Comparison of ENCODE assay signal across 13 mouse cellular contexts in genomic region chr9:45517993-45518705, GRCm38 (mm10).
DNase-seq lines count a peak whose midpoint lies in the region; ATAC-seq and TF ChIP-seq lines count a peak whose summit lies in the region.
"Had no signal": no experiment of that assay in that cellular context is flagged by ENCODE, and none has a peak within 500 bp of the region (broad histone marks: within the 10 kb centered on the region; RNA-seq: fewer than 3 reads in every experiment).

No protein-coding gene starts in this region.

- H3K4me1 ChIP-seq in cerebellum, adult 2 months (ENCODE audit: control insufficient read depth, insufficient read depth, low read length), result peaks cover 13% of the 10 kb centered on the region
- no peaks in the 10 kb centered on the region for H3K4me1 ChIP-seq in liver, embryonic 11.5 days (replicated peaks; ENCODE audit: control insufficient read depth, insufficient read depth, low read length)
- H3K4me1 ChIP-seq in midbrain, embryonic 11.5 days (ENCODE audit: control insufficient read depth, insufficient read depth, low read length), result no peaks in the 10 kb centered on the region
- H3K4me1 ChIP-seq: liver, embryonic 13.5 days; megakaryocyte, embryonic 14.5 days had no signal

- 0 out of 2 replicates have a peak overlapping the region, but pooled peaks have one; percentile 10 for H3K27ac ChIP-seq in cerebellum, adult 2 months (ENCODE audit: insufficient read depth, low read length)
- no peak overlapping the region for H3K27ac ChIP-seq in liver, embryonic 11.5 days (ENCODE audit: low read depth, low read length)
- no peak overlapping the region for H3K27ac ChIP-seq in midbrain, embryonic 11.5 days (ENCODE audit: low read depth, low read length)
- H3K27ac ChIP-seq: kidney, postnatal 0 days; liver, embryonic 13.5 days; neural tube, embryonic 12.5 days had no signal

- no peaks in the 10 kb centered on the region for H3K27me3 ChIP-seq in cerebellum, adult 2 months (ENCODE audit: control insufficient read depth, insufficient read depth, low read length)
- no peaks in the 10 kb centered on the region for H3K27me3 ChIP-seq in liver, embryonic 11.5 days (replicated peaks; ENCODE audit: control insufficient read depth, insufficient read depth, low read length)
- H3K27me3 ChIP-seq in midbrain, embryonic 11.5 days (ENCODE audit: control insufficient read depth, insufficient read depth, low read length), result no peaks in the 10 kb centered on the region
- H3K27me3 ChIP-seq: liver, embryonic 13.5 days; neural tube, embryonic 12.5 days had no signal

- DNase-seq in heart, postnatal 10 days, result peak; percentile 10 to 20
- DNase-seq in heart, postnatal 36 days, result no peak
- peak; percentile 24 for DNase-seq in R1 (ENCODE audit: low read depth, low spot score)
- peak; percentile 69 to 79 for DNase-seq in cerebellum, adult 2 months
- DNase-seq in left cerebral cortex, adult 8-10 months (ENCODE audit: low spot score in 2 of 2), result peak; percentile 47 to 72
- no peak for DNase-seq in liver, embryonic 11.5 days (ENCODE audit: low spot score)
- DNase-seq in midbrain, embryonic 11.5 days (ENCODE audit: low spot score, missing footprints), result no peak
- DNase-seq: liver, embryonic 13.5 days; thymus, postnatal 4 days had no signal

- 40% methylated on average over 11 of the region's 11 CpGs for WGBS in cerebellum, adult 2 months
- WGBS in liver, embryonic 11.5 days, result 77% methylated on average over 11 of the region's 11 CpGs
- WGBS in midbrain, embryonic 11.5 days, result 84% methylated on average over 11 of the region's 11 CpGs

- ATAC-seq in liver, embryonic 11.5 days (replicated peaks; ENCODE audit: low FRiP score), result no peak
- no peak for ATAC-seq in midbrain, embryonic 11.5 days (ENCODE audit: low FRiP score)

- no peak for TF ChIP-seq CTCF in cerebellum, adult 2 months (IDR thresholded peaks at IDR 0.05; ENCODE audit: borderline replicate concordance, insufficient read depth, low read depth, low read length)

- intact Hi-C loops in heart, postnatal 10 days (cut with DNase I), result no loop called here
- intact Hi-C loops in heart, postnatal 36 days (cut with DNase I), result no loop called here

- H3K36me3 ChIP-seq in liver, embryonic 11.5 days (ENCODE audit: control insufficient read depth, insufficient read depth, low read length), result no peaks in the 10 kb centered on the region
- no peaks in the 10 kb centered on the region for H3K36me3 ChIP-seq in midbrain, embryonic 11.5 days (ENCODE audit: control insufficient read depth, insufficient read depth, low read length)
- H3K36me3 ChIP-seq: G1E; liver, embryonic 13.5 days; neural tube, embryonic 12.5 days had no signal

- no peak overlapping the region for H3K9ac ChIP-seq in liver, embryonic 11.5 days (ENCODE audit: low read depth, low read length)
- H3K9ac ChIP-seq in midbrain, embryonic 11.5 days (ENCODE audit: low read length), result no peak overlapping the region
- H3K9ac ChIP-seq: liver, embryonic 13.5 days; neural tube, embryonic 12.5 days had no signal

- TF ChIP-seq POLR2A in cerebellum, adult 2 months (IDR thresholded peaks at IDR 0.05; ENCODE audit: borderline replicate concordance, insufficient read depth, low read length), result no peak

- no peak overlapping the region for H3K4me3 ChIP-seq in cerebellum, adult 2 months (replicated peaks; ENCODE audit: insufficient read depth, low read depth, low read length)
- no peak overlapping the region for H3K4me3 ChIP-seq in liver, embryonic 11.5 days (ENCODE audit: low read depth, low read length)
- no peak overlapping the region for H3K4me3 ChIP-seq in midbrain, embryonic 11.5 days (ENCODE audit: low read depth, low read length)
- H3K4me3 ChIP-seq: liver, embryonic 13.5 days; megakaryocyte, embryonic 14.5 days; neural tube, embryonic 12.5 days had no signal

- no peaks in the 10 kb centered on the region for H3K9me3 ChIP-seq in liver, embryonic 11.5 days (ENCODE audit: control insufficient read depth, low read length)
- H3K9me3 ChIP-seq in midbrain, embryonic 11.5 days (ENCODE audit: control insufficient read depth, low read length), result no peaks in the 10 kb centered on the region
- H3K9me3 ChIP-seq: G1E; liver, embryonic 13.5 days; megakaryocyte, embryonic 14.5 days; neural tube, embryonic 12.5 days had no signal

- H3K4me2 ChIP-seq in liver, embryonic 11.5 days, result no peak overlapping the region
- no peak overlapping the region for H3K4me2 ChIP-seq in midbrain, embryonic 11.5 days
- H3K4me2 ChIP-seq: liver, embryonic 13.5 days; neural tube, embryonic 12.5 days had no signal

Comparison
In these comparisons a context has a peak if more than half of its experiments do, and no peak if none do; other contexts are left out.
1. DNase-seq: peak in heart, postnatal 10 days (2 of 2), R1 (single experiment), cerebellum, adult 2 months (2 of 2) and left cerebral cortex, adult 8-10 months (2 of 2); none in heart, postnatal 36 days (0 of 2), liver, embryonic 11.5 days (single experiment) and midbrain, embryonic 11.5 days (single experiment).